Mouse (Mus musculus): ENCODE measurements at regions not wholly inside any gene's neighbourhood (a gene's known extent, or its start where the extent isn't known, plus 50 kb on each side); places are given as distances from the start of the nearest gene placed in this dataset.
"Not testable (repeated sequence)": the region's sequence is repeated elsewhere in the genome, so short reads cannot be mapped to it uniquely, and the experiment has no call there.

DNA sequence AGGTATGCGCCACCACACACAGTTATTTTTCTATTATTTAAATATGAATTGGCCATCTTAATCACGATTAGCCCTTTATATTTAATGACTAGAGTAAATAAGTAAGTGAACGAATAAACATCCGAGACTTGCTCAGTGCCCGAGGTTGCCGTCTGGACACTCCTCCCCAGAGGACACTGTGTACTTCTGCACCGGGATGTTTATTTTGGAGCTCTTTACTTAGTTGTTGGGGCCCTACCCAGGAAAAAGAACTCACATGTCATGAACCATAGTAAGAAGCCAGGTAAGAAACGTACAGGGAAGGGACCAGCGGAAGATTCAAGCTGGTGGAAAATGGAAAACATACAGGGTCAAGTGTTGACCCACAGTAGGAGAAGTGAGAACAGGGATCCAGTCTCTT lies 89.0 kb downstream of the Akr1d1 start:
- ChIA-PET CTCF (no interaction called here), POLR2A (no interaction called here)
- no peak for TF ChIP-seq CTCF (IDR thresholded peaks at IDR 0.05)
- ATAC-seq = no peak
- in situ Hi-C loops (cut with MboI; ENCODE audit: low pct_unique_long_range_greater_than_20kb) = no loop called here
- DNase-seq (ENCODE audit: low read depth, low spot score) = no peak
- H3K27me3 ChIP-seq = no peaks in the 10 kb centered on the region

DNA sequence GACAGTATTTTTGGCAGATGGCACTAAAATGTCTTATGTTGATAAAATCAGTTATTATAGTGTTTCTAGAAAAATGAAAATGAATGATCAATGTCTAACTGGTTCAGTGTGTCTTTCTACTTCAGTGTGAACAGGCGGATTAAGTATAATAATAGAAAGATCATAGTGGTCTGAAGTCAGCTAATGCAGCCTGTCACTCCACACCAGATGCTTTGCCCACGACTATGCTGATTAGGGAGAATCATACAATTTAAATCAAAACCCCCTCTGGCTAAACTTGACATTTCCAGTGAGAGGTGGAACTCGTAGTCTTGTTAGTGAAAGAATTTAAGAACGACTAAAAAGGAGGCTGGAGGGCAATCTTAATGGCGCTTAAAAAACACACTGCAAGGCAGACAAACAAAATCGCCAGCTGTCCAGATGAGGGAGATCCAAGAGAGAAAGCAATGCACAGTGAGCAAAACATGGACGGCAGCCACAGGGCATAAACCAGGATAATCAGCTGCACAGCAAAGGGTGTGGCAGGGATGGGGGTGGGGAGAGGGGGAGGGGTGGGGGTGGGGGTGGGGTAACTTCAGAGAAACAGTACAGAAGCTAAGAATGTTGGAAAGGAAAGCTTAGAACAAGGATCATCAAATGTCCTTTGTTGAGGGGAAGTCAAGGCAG lies 91.5 kb downstream of the Akr1d1 start:
- ChIA-PET CTCF (interaction anchor here (1.1 kb wide), 1 partner anchor 27 kb away, joined by 3 read pairs; no protein-coding TSS in a partner anchor), POLR2A (no interaction called here)
- in situ Hi-C loops (cut with MboI; ENCODE audit: low pct_unique_long_range_greater_than_20kb) = no loop called here

DNA sequence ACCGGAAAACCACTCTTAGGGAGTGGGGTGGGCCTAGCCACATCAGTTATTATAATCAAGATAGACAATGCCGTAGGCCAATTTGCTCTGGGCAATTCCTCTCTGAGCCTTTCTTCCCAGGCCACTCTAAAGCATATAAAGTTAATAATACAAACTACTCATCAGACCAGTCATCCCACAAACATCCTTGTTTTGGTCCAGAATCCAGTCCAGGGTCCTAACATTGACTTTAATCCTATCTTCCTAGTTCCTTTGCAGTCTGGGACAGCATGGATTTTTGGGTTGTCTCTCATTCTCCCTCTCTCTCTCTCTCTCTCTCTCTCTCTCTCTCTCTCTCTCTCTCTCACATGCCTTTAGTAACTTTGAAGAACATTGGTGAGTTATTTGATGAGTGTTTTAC lies 92.3 kb downstream of the Akr1d1 start:
- CTCF ChIA-PET = interaction anchor here (1.2 kb wide), 1 partner anchor 21 kb away, joined by 3 read pairs; no protein-coding TSS in a partner anchor
- no peak for ATAC-seq
- no peaks in the 10 kb centered on the region for H3K27me3 ChIP-seq
- no peak for DNase-seq (ENCODE audit: low read depth, low spot score)
- no peak for TF ChIP-seq CTCF (IDR thresholded peaks at IDR 0.05)
- in situ Hi-C loops (cut with MboI; ENCODE audit: low pct_unique_long_range_greater_than_20kb) = no loop called here
- POLR2A ChIA-PET = interaction anchor here (0.7 kb wide), 1 partner anchor 81 kb away, joined by 5 read pairs; no protein-coding TSS in a partner anchor

More for the DNA sequence above, 91.5 kb downstream of the Akr1d1 start:
- ATAC-seq = no peak
- H3K27me3 ChIP-seq = no peaks in the 10 kb centered on the region
- TF ChIP-seq CTCF (IDR thresholded peaks at IDR 0.05) = no peak
- DNase-seq (ENCODE audit: low read depth, low spot score) = no peak

DNA sequence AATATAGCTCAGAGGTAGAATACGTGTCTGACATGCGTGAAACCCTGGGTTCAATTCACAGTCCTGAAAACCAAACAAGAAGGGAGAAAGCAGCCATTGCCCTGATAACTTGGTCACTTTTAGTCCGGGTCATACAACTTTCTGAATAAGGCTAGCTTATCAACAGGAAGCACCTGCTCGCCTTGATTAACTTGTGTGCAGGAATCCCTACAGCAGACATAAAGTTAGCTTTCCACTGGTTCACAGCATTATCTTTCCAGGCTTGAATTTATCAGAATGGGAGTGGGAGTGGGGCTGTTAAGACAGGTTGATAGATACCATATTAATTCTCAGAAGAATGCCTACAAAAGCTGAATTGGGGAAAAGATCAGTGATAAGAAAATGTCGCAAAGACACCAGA lies 97.2 kb downstream of the Akr1d1 start:
- in situ Hi-C loops (cut with MboI; ENCODE audit: low pct_unique_long_range_greater_than_20kb) = no loop called here
- H3K27me3 ChIP-seq = no peaks in the 10 kb centered on the region
- ATAC-seq (no peak), DNase-seq (ENCODE audit: low read depth, low spot score) (no peak)
- no peak for TF ChIP-seq CTCF (IDR thresholded peaks at IDR 0.05)
- ChIA-PET CTCF (no interaction called here), POLR2A (no interaction called here)

DNA sequence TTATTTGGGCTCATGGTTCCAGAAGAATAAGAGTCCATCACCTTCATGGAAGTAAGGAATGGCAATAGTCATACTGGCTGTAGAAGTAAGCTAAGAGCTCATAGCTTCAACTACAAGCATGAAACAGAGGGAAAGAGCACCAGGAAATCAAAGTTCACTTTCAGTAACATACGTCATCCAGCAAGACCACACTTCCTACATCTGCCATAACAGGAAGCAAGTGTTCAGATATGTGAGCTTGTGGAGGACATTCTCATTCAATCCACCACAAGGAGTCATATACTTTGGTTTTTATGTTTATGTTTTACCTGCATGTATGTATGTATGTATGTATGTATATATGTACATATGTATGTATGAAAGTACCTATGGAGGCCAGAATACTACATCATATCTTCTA lies 104.0 kb downstream of the Akr1d1 start:
- in situ Hi-C loops (cut with MboI; ENCODE audit: low pct_unique_long_range_greater_than_20kb) = no loop called here
- CTCF ChIA-PET = no interaction called here
- POLR2A ChIA-PET = no interaction called here
- DNase-seq (ENCODE audit: low read depth, low spot score) = no peak
- no peak for TF ChIP-seq CTCF (IDR thresholded peaks at IDR 0.05)
- H3K27me3 ChIP-seq = no peaks in the 10 kb centered on the region
- ATAC-seq = no peak

DNA sequence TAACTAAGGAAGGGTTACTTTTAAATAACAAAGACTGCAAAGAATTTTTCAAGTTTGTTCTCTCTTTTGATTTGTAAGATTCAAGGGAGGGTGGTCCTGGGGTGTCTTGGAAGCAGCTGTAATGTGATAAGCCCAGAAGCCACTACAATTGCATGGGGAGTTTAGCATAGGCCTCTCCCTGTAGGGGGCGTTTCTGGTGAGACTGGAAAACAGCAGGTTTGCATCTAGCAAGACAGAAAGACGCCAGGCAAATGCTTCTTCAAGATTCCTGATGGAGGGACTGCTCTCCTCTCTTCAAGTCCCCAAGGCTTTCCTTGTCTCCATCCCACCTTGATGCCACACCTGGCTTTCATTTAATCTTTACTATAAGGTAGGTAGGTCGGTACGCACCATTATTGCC lies 112.1 kb downstream of the Akr1d1 start:
- TF ChIP-seq CTCF (IDR thresholded peaks at IDR 0.05) = no peak
- ATAC-seq = no peak
- ChIA-PET POLR2A (no interaction called here), CTCF (interaction anchor here (0.9 kb wide), 1 partner anchor 9 kb away, joined by 3 read pairs; no protein-coding TSS in a partner anchor)
- no peak for DNase-seq (ENCODE audit: low read depth, low spot score)
- H3K27me3 ChIP-seq = no peaks in the 10 kb centered on the region
- in situ Hi-C loops (cut with MboI; ENCODE audit: low pct_unique_long_range_greater_than_20kb) = no loop called here

DNA sequence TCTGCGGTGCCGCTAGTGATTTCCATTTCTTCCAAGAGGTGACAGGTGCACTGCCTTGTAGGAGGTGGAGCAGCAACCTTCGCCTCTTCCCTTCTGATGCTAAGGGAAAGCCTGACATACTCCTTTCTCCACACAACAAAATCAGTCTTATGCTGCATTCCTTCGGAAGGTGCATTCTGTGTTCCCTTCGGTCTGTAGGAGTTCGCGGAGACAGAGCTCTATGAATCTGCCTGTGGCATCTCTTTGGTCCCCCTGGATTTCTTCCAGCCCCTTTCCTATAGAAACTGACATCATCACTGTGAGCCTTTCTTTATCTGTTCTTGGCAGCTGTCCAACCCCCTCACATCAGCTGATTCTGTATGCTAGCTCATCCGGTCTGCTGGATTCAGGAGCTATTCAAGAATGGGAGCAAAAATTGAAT lies 112.7 kb downstream of the Akr1d1 start:
- in situ Hi-C loops (cut with MboI; ENCODE audit: low pct_unique_long_range_greater_than_20kb) = no loop called here
- ChIA-PET POLR2A (interaction anchor here (0.6 kb wide), 1 partner anchor 48 kb away, joined by 5 read pairs; no protein-coding TSS in a partner anchor), CTCF (interaction anchor here (0.8 to 0.9 kb wide), 2 partner anchors 9 to 25 kb away, joined by 3 read pairs; no protein-coding TSS in a partner anchor)
- DNase-seq (ENCODE audit: low read depth, low spot score) = no peak
- no peaks in the 10 kb centered on the region for H3K27me3 ChIP-seq
- no peak for ATAC-seq
- no peak for TF ChIP-seq CTCF (IDR thresholded peaks at IDR 0.05)

DNA sequence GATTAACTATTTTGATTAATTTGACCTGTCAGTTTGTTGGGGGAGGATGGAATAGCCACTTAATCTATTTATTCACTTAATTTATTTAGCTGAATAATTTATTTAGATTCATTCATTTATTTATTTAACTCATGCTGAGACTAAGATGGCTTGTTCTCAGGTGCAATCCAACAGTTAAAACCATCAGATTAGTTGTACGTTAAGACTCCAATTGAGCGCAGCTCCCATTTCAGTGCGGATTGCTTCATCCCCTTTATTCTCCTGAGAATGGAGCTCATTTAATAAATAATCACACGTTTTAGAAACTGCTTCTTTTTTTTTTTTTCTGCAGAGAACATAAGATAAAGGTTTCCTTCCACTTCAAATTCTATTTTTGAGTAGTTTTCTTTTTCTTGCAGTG lies 113.2 kb downstream of the Akr1d1 start:
- no peaks in the 10 kb centered on the region for H3K27me3 ChIP-seq
- no peak for TF ChIP-seq CTCF (IDR thresholded peaks at IDR 0.05)
- ATAC-seq = no peak
- in situ Hi-C loops (cut with MboI; ENCODE audit: low pct_unique_long_range_greater_than_20kb) = no loop called here
- DNase-seq (ENCODE audit: low read depth, low spot score) = no peak
- CTCF ChIA-PET = interaction anchor here (0.8 to 0.9 kb wide), 2 partner anchors 8 to 25 kb away, joined by 3 read pairs; no protein-coding TSS in a partner anchor
- POLR2A ChIA-PET = interaction anchor here (0.6 kb wide), 1 partner anchor 48 kb away, joined by 5 read pairs; no protein-coding TSS in a partner anchor

DNA sequence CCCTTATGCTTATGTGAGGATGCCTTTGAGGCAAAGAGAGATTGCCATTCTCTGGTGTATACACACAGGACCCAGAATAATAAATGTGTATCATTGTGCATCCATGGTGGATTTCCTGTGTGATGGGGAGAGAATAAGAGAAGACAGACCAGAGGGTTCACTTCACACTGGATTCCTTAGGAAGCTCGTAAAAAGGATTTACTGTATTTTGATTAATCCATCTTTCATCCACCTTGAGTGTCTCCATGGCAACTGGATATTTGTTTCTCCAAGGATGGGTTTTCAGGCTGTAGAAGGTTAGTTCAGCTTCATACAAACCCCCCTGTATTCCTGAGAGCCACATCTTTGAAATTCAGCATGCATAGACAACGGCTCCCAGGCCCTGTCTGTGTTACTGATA lies 113.7 kb downstream of the Akr1d1 start:
- in situ Hi-C loops (cut with MboI; ENCODE audit: low pct_unique_long_range_greater_than_20kb) = no loop called here
- no peak for TF ChIP-seq CTCF (IDR thresholded peaks at IDR 0.05)
- POLR2A ChIA-PET = no interaction called here
- CTCF ChIA-PET = interaction anchor here (1.0 kb wide), 1 partner anchor 9 kb away, joined by 3 read pairs; no protein-coding TSS in a partner anchor
- no peak for ATAC-seq
- no peak for DNase-seq (ENCODE audit: low read depth, low spot score)
- H3K27me3 ChIP-seq = no peaks in the 10 kb centered on the region

DNA sequence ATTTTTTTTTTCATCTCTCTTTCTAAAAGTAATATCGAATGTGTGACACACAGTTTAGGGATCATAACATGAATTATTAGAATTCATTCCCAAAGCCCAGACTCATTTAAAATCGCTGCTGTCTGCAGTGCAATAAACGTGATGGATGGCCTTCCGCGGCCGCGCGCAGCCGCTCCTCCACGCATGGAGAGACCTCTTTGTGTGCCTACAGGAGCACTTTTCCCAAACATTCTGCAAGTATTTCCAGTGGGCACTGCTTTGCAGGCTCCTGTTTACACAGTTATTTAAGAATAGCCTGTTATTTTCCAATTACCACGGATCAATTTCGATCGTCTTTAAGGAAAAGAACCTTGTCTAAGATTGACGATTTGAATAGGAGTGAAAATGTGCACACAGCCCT lies 115.6 kb downstream of the Akr1d1 start:
- in situ Hi-C loops (cut with MboI; ENCODE audit: low pct_unique_long_range_greater_than_20kb) = no loop called here
- TF ChIP-seq CTCF (IDR thresholded peaks at IDR 0.05) = no peak
- ATAC-seq = no peak
- POLR2A ChIA-PET = no interaction called here
- no peak for DNase-seq (ENCODE audit: low read depth, low spot score)
- no peaks in the 10 kb centered on the region for H3K27me3 ChIP-seq
- CTCF ChIA-PET = no interaction called here

DNA sequence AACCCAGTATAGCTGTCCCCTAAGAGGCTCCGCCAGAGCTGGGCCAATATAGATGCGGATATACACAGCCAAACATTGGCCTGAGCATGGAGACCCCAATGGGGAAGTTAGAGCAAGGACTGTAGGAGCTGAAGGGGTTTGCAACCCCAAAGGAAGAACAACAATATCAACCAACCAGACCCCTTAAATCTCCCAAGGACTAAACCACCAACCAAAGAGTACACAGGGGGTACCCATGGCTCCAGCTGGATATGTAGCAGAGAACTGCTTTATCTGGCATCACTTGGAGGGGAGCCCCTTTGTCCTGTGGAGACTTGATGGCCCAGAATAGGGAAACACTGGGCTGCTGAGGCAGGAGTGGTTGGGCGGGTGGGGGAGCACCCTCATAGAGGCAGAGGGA lies 127.3 kb downstream of the Akr1d1 start:
- H3K27me3 ChIP-seq; ATAC-seq; in situ Hi-C loops (cut with MboI; ENCODE audit: low pct_unique_long_range_greater_than_20kb); DNase-seq (ENCODE audit: low read depth, low spot score); POLR2A ChIA-PET; CTCF ChIA-PET: not testable (repeated sequence)

Measured in Patski (cell line).